Mouse (Mus musculus): ENCODE measurements around the gene Smad9.
"Not testable (repeated sequence)": the region's sequence is repeated elsewhere in the genome, so short reads cannot be mapped to it uniquely, and the experiment has no call there.

GRCm38 (mm10) chr3:54765521-54765920 lies 10.1 kb downstream of the Smad9 start:
- peak; percentile 51 for TF ChIP-seq CTCF (IDR thresholded peaks at IDR 0.05)
- not testable (repeated sequence) for TF ChIP-seq EP300 (IDR thresholded peaks at IDR 0.05)
